Mouse (Mus musculus) lung, postnatal 0 days (tissue): ENCODE measurements at regions not wholly inside any gene's neighbourhood (a gene's known extent, or its start where the extent isn't known, plus 50 kb on each side); places are given as distances from the start of the nearest gene placed in this dataset.

Experiments
- CTCF ChIP-seq: IDR thresholded peaks from 2 replicates; pipeline ENCODE4 v1.5.1; 2016; ENCODE audit warnings: antibody characterized with exemption, mild to moderate bottlenecking
- EP300 ChIP-seq: IDR thresholded peaks from 2 replicates; pipeline ENCODE4 v1.6.1; 2016; ENCODE audit warnings: antibody characterized with exemption, mild to moderate bottlenecking, control low read depth

- TF ChIP-seq CTCF, result no peak
- no peak for TF ChIP-seq EP300
Measured at GRCm38 (mm10) chr6:11792186-11792585, 115.1 kb downstream of the Ndufa4 start.
